8 mouse cellular contexts compared by ENCODE assay signal in the genomic region with DNA sequence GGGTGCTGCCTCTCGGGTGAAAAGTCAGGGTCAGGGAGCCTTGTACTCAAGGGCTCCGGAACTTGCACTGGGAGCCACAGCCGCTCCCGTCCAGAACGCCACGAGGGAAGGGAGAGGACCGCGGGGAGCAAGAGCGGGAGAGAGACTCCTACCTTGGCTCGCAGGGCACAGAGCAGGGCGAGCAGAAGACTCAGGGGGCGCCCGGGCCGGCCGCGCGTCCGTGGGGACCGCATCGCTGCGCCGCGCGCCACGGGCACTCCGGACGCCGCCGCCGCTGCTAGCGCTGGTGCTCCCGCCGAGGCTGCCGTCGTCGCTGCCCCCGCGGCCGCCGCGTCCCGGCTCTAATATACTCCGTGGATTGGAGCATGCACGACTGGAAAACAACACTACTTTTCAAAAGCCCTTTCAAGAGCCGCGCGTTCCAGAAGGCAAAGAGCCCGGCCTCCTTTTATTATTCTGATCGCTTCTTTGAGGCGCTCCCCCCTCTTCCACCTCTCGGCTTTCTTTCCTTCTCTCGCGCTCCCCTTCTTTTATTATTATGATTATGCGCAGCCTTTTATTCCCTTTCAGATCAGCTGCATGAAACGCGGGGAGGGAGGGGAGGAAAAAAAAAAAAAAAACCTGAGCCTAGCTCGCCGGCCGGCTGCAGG. TPM values are rescaled to one million over a fixed set of nuclear protein-coding genes. Genes with fewer than 3 reads are reported as not detected.
DNase-seq lines count a peak whose midpoint lies in the region; ATAC-seq lines count a peak whose summit lies in the region.

A gene (minus strand): TSS at position 620 of the 650 bp plus-strand sequence.

- peak within 1 kb of the TSS; percentile 82 for H3K4me3 ChIP-seq in embryonic facial prominence, embryonic 10.5 days
- H3K4me3 ChIP-seq in heart, embryonic 13.5 days = peak within 1 kb of the TSS; percentile 79
- H3K4me3 ChIP-seq in kidney, embryonic 16.5 days (ENCODE audit: low read length) = peak within 1 kb of the TSS; percentile 83
- peak within 1 kb of the TSS; percentile 82 for H3K4me3 ChIP-seq in lung, embryonic 16.5 days (ENCODE audit: low read length)

- ATAC-seq in heart, embryonic 13.5 days (ENCODE audit: extremely low read depth, insufficient number of reproducible peaks, low FRiP score, low TSS enrichment) = no peak
- no peak for ATAC-seq in kidney, embryonic 16.5 days (ENCODE audit: low FRiP score, low TSS enrichment)
- peak; percentile 1; the same call in 1 of the 2 replicates for ATAC-seq in lung, embryonic 16.5 days (ENCODE audit: low read depth)

- H3K9ac ChIP-seq in heart, embryonic 13.5 days = peak within 1 kb of the TSS; percentile 92
- peak within 1 kb of the TSS; percentile 93 for H3K9ac ChIP-seq in kidney, embryonic 16.5 days (replicated peaks; ENCODE audit: low read length)
- peak within 1 kb of the TSS; percentile 88 for H3K9ac ChIP-seq in lung, embryonic 16.5 days (ENCODE audit: low read length)

- WGBS in embryonic facial prominence, embryonic 10.5 days = under 1% methylated on average over 59 of the region's 59 CpGs
- 0% methylated on average over 56 of the region's 59 CpGs for WGBS in heart, embryonic 13.5 days
- 0% methylated on average over 51 of the region's 59 CpGs for WGBS in kidney, embryonic 16.5 days
- under 1% methylated on average over 57 of the region's 59 CpGs for WGBS in lung, embryonic 16.5 days

- no peaks in the 10 kb centered on the region for H3K36me3 ChIP-seq in embryonic facial prominence, embryonic 10.5 days (replicated peaks)
- no peaks in the 10 kb centered on the region for H3K36me3 ChIP-seq in heart, embryonic 13.5 days
- H3K36me3 ChIP-seq in kidney, embryonic 16.5 days (ENCODE audit: insufficient read depth, low read length) = no peaks in the 10 kb centered on the region
- no peaks in the 10 kb centered on the region for H3K36me3 ChIP-seq in lung, embryonic 16.5 days (ENCODE audit: control insufficient read depth, insufficient read depth, low read length)

- peak; percentile 59 for DNase-seq in urinary bladder, adult 2 months (ENCODE audit: low spot score)
- no peak for DNase-seq in urinary bladder, postnatal 10 days (ENCODE audit: low spot score)
- peak; percentile 71 for DNase-seq in embryonic facial prominence, embryonic 10.5 days (ENCODE audit: low spot score)
- DNase-seq in ovary, postnatal 36 days (ENCODE audit: low spot score) = peak; percentile 52
- no peak for DNase-seq in spleen, postnatal 14 days (ENCODE audit: low spot score in 2 of 2)

- no peaks in the 10 kb centered on the region for H3K9me3 ChIP-seq in embryonic facial prominence, embryonic 10.5 days
- no peaks in the 10 kb centered on the region for H3K9me3 ChIP-seq in heart, embryonic 13.5 days
- H3K9me3 ChIP-seq in kidney, embryonic 16.5 days (ENCODE audit: low read length) = no peaks in the 10 kb centered on the region
- no peaks in the 10 kb centered on the region for H3K9me3 ChIP-seq in lung, embryonic 16.5 days (ENCODE audit: control insufficient read depth, low read length)

- H3K4me1 ChIP-seq in embryonic facial prominence, embryonic 10.5 days = peaks cover 60% of the 10 kb centered on the region
- H3K4me1 ChIP-seq in heart, embryonic 13.5 days = peaks cover 34% of the 10 kb centered on the region
- H3K4me1 ChIP-seq in kidney, embryonic 16.5 days (ENCODE audit: insufficient read depth, low read length) = peaks cover 34% of the 10 kb centered on the region
- H3K4me1 ChIP-seq in lung, embryonic 16.5 days (replicated peaks; ENCODE audit: control insufficient read depth, insufficient read depth, low read length) = peaks cover 15% of the 10 kb centered on the region

- peak within 1 kb of the TSS; percentile 94 for H3K4me2 ChIP-seq in heart, embryonic 13.5 days
- H3K4me2 ChIP-seq in kidney, embryonic 16.5 days (replicated peaks; ENCODE audit: low read depth, low read length) = peak within 1 kb of the TSS; percentile 89
- peak within 1 kb of the TSS; percentile 95 for H3K4me2 ChIP-seq in lung, embryonic 16.5 days (ENCODE audit: low read depth, low read length)

- peaks cover 16% of the 10 kb centered on the region for H3K27me3 ChIP-seq in embryonic facial prominence, embryonic 10.5 days (replicated peaks; ENCODE audit: low read depth, poor library complexity, severe bottlenecking)
- no peaks in the 10 kb centered on the region for H3K27me3 ChIP-seq in heart, embryonic 13.5 days (replicated peaks)
- no peaks in the 10 kb centered on the region for H3K27me3 ChIP-seq in kidney, embryonic 16.5 days (ENCODE audit: insufficient read depth, low read length)
- H3K27me3 ChIP-seq in lung, embryonic 16.5 days (ENCODE audit: control insufficient read depth, insufficient read depth, low read depth, low read length) = no peaks in the 10 kb centered on the region

- peak within 1 kb of the TSS; percentile 97 for H3K27ac ChIP-seq in embryonic facial prominence, embryonic 10.5 days (replicated peaks)
- peak within 1 kb of the TSS; percentile 98 for H3K27ac ChIP-seq in heart, embryonic 13.5 days (replicated peaks)
- peak within 1 kb of the TSS; percentile 99 for H3K27ac ChIP-seq in kidney, embryonic 16.5 days (ENCODE audit: low read length)
- H3K27ac ChIP-seq in lung, embryonic 16.5 days (ENCODE audit: low read length) = peak within 1 kb of the TSS; percentile 99

RNA-seq across cellular contexts. Expression of the gene that starts here (rescaled TPM):
- 8.1 and 20.0 TPM in 2 replicates for polyA plus RNA-seq in urinary bladder, adult 2 months (2012; rRNA removed)
- 18.4 and 22.2 TPM in 2 replicates for polyA plus RNA-seq in embryonic facial prominence, embryonic 10.5 days (2016; fragmentation: Nextera tagmentation; extraction: Ambion mirVana)
- 12.0 and 12.6 TPM in 2 replicates for polyA plus RNA-seq in heart, embryonic 13.5 days (2015; fragmentation: Nextera tagmentation; extraction: Ambion mirVana)
- polyA plus RNA-seq in kidney, embryonic 16.5 days (2015; fragmentation: Nextera tagmentation; extraction: Ambion mirVana) = 37.9 and 49.2 TPM in 2 replicates
- polyA plus RNA-seq in lung, embryonic 16.5 days (2015; fragmentation: Nextera tagmentation; extraction: Ambion mirVana) = 12.1 and 16.1 TPM in 2 replicates

Comparison
In these comparisons a context has a peak if more than half of its experiments do, and no peak if none do; other contexts are left out.
1. DNase-seq: peak in urinary bladder, adult 2 months (single experiment), embryonic facial prominence, embryonic 10.5 days (single experiment) and ovary, postnatal 36 days (single experiment); none in urinary bladder, postnatal 10 days (single experiment) and spleen, postnatal 14 days (0 of 2).
2. Peak in every context shown above with its lines, with median percentiles within 50 percentile points of each other: H3K27ac ChIP-seq, H3K4me3 ChIP-seq, H3K4me2 ChIP-seq and H3K9ac ChIP-seq.